Mouse (Mus musculus) left cerebral cortex, adult 18-20 months (tissue): Measurements from ENCODE around the gene A3galt2. TPM values are rescaled to one million over a fixed set of nuclear protein-coding genes. Genes with fewer than 3 reads are reported as not detected.

ENCODE experiments used
- DNase-seq, 2 experiments: peaks; one replicate each; pipeline ENCODE4 v3.0.0; 2021 to 2022; ENCODE audit warnings: low spot score in 2 of 2, mixed read lengths in 1 of 2
- total RNA-seq, 2 experiments: library from RNA; stranded (reverse); gene quantifications; 2 replicates each; pipeline ENCODE4 v1.2.3; 2021

Gene A3galt2
- total RNA-seq, 2 experiments from 2014 or later, result 0.28 to 0.37 TPM

DNA sequence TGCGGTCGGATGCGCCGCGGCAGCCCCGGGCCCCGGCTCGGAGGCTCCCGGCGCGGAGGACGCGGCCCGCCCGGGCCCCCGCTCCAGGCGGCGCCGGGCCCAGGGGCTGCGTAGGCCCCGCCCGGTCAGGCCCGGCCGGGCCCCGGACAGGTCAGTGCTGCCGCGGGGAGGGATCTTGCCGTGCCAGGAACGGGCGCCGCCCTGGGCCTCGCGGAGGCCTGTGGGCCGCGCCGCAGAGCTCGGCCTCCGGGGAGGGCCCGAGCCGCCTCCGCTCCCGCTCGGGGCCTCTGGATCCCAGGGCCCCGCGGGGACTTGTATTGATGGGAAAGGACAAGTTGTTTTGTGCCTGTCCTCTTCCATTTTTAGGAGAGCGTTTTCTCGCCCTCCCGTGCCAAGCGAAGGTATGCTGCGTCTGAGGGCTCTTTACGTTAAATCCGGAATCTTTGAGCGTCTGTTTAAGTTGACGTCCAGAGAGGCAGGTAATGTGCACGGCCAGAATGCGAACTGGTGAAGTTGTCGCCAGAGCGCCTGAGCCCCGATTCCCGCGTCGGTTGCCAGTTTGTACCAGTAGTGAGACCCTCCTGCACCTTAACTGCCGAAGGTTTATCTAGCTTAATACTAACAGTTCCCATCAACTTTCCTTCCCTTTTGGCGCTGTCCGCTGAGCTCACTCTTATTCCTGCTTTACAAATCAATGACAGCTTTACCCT lies 27.3 kb upstream of the A3galt2 start:
- DNase-seq, result no peak

DNA sequence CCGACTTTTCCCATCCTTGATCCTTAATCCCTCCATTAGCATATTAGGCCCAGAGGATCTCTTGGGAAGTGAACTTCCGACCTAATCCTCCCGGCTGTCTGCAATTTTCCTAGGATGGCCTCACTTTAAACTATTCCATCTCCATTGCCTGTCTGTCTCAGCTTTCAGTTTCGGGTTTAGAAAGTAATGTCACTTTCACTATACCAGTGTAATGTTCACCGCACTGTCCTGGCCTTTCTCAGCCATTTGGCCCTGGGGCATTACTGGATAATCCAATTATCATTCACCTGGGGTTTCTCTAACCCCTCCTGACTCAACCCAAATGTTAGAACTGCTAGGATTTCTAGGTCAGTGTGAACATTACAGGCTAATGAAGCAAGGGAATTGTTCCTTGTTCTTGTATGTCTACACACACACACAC lies 26.7 kb upstream of the A3galt2 start:
- DNase-seq, result no peak

DNA sequence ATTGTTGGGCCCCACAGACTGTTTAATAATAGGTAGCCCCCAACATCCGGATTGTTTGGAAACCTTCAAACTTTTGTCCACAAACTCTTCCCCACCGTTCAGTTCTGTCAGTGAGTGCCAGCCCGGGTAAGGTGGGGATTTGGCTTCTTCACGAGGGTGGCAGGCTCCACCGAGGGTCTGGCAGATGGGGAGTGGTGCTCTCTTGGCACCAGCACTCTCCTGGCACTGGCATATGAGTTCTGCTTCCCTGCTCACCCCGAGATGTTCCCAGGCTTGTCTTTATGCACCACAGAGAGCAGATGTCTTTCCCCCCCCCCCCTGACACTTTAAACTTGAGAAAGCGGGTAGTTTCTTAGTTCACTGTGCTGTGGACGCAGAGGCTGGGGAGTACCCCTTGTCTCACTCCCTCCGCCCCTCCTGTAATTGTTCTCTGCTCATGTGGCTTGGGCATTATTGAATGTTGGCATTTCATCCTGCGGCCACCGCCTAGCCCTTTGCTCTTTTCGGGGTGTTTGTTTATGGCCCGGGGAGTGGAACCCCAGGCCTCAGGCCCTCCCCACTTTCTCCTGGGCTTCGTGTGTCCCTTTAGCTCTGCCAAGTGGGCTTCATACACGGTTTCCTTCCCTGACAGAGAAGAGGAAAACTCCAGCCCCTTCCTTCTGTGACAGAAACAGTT lies 26.0 kb upstream of the A3galt2 start:
- no peak for DNase-seq

DNA sequence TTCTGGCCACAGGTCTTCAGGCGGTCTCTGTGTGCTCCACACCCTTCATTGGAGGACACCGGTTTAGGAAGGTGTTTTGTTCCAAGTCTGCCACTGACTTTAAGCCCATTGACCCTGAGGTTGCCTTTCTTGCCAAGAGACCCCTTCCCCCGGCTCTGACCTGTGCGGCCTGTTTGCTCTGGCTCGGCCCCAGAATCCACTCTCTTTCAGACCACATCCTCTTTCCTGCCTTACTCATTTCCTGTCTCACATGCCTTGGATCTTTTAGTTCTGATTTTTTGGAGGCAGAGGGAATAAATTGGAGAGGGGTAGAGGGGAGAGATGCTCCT lies 25.5 kb upstream of the A3galt2 start:
- no peak for DNase-seq

DNA sequence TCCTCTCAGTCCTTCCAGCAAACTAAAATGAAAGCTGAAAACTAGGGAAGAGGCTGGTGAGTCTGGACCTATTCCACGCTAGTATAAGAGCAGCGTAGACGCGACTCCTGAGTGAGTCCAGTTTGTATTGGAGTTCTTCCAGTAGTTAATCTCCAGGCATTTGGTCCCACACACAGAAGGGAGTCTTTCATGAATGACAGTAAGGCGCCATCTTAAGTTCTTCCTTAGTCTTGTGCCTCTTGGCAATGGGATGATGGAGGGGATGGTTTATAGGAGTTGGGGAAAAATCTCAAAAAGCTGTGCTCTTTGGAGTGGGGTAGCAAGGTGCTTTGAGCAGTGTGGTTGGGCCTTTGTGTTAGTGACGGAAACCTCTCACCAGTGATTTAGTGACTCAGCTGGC lies 24.9 kb upstream of the A3galt2 start:
- no peak for DNase-seq

GRCm38 (mm10) chr4:128732794-128733193 lies 22.4 kb upstream of the A3galt2 start:
- DNase-seq, result no peak

DNA sequence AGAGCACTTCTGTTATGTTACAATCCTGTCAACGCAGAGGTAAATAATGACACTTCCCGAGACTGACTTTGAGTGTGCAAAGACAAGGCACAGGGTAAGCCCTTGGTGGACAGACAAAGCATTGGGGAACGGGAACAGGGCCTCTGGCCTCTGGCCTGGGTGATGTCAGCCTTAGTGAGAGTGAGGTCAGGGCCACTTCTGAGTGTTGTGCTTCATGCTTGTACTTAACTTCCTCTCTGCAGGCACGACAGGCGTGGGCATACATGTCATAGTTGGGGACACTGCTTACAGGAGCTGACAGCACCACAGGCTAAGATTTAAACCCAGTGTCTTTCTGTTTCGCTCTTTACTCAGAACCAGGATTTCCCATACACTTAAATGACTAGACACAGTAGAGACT lies 21.7 kb upstream of the A3galt2 start:
- no peak for DNase-seq

DNA sequence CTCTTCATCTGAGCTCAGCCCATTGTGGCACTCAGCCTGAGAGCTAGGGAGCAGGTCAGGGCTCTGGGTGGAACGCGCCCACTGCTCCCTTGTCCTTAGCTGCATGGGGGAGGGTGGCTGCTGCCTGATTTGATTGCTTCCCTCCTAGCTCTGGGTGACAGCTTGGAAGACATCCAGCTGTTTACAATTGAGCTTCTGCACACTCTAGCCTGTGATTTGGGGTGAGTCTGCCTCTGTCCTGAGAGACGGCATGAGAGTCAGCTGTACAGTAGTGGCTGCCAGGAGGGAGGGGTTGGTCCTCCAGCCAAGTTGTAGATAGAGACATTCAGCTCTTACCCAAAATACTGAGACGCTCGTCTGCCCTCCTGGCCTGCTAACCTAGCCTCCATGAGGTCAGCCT lies 20.9 kb upstream of the A3galt2 start:
- peak; percentile 35 to 39 for DNase-seq

DNA sequence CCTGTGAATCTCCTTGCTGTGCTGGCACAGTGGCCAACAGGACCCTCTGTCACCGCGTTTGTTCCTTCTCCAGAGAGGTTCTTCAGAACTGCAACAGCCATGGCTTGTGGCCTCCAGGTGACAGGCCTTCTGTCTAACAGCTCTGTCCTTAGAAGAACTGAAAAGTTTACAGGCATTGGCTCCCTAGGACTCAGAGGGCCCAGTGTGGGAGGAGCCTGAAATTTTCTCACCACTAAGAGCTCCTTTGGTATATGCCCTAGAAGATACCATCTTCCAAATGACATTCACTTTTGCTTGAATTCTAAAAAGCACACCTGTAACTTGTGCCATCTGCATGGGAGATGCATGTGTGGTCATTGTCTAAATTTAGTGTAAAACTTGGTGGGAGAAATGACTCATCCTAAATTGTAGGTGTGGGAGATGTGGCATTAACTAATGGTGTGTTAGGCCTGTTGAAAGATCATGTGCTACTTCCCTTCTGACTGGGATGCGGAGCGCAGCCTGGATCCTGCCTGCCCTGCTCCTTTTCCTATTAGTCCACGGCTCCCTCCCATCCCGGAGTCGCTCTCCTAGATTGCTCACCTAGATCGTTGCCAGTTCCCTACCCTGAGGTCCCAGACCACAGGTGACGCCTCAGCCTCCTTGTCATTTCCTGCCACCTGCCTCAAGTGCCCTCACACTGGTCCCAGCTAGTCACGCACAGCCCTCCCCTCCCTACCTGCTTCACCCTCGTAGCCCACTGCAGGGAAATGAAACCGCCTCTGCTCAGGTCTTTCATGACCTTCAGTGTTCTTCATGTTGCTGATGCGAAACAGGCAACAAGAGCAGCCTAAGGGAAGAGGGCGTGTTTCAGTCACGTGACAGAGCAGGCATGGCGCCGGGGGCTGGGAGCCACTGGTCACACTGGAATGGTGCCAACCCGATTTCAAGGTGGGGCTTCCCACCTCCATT lies 20.2 kb upstream of the A3galt2 start:
- no peak for DNase-seq

GRCm38 (mm10) chr4:128737137-128737589 lies 18.0 kb upstream of the A3galt2 start:
- DNase-seq, result no peak

DNA sequence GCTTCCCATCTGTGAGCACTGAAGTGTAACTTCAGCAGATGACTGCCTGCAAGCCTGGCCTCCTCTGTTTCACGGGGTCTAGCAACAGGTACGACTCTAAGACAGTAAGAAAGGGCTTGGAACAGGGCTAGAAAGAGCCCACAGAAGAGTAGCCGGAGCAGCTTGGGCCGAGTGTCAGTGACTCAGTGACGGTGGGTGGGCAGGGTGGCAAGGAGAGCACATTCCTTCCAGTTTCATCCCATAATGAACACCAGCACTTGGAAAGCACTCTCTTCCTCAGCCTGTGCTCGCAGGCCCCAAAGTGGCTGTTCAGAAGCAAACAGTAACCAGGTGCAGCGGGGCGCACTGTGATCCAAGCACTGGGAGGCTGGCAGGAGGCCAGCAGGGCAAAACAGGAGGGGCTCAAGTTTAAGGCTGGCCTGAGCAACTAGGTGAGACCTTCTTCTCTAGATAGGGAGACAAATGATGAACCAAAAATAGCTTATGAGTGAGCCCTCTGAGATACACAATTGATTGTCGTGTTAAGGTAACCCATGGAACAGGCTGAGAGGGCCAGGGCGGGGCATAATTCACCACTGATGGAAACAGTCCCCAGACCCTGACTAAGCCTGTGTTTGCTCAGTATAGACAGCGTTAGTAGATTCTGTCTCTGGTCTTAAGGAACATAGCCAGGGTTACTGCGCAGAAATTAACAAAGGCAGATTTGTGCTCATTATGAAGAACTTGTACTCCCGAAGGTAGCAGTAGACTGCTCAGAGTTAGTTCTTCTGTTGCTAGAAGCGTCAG lies 17.1 kb upstream of the A3galt2 start:
- DNase-seq, result no peak

GRCm38 (mm10) chr4:128740878-128741277 lies 14.3 kb upstream of the A3galt2 start:
- no peak for DNase-seq

DNA sequence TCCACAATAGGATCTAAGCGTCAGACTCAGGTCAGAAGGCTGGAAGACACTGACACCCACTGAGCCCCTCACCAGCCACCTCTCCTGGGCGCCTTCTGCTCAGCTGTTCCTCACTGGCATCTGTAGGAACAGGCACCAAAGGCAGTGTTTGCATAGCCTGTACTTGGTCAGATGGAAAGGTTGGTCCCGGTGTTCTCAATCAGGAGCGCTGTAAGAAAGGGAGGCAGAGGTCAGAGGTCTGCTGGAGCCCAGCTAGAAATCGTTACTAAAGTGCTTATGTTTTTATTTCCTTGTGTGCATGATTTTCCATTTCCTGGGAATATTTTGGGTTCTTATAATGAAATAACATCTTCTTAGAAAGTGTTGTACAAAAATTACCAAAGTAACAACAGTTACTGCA lies 13.3 kb upstream of the A3galt2 start:
- DNase-seq, result no peak

DNA sequence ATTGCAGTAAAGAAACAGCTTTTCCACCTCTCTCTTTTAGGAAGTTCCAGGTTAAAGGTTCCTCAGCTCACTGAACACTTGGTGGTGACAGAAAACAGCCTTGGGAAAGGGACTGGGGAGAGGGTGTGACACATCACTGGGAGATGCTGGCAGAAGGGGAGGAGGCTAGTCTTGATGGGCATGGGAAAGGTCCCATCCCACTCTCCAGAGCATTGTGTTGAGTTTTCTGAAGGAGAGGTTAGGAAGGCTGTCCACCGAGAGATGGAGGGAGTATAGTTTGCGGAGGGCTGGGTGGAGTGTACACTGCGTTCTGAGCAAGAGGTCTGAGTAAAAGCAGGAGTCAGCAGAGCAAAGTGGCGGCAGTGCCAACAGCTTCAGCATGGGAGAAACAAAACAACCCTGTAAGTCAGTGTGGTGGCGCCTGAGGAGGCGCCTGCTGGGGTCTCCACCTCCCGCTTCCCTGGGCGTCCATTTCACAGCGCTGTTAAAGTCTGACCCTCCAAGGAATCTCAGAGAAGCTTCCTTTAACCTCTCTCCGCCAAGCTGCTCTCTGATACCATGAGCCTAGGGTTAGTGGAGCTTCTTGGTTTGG lies 12.7 kb upstream of the A3galt2 start:
- DNase-seq, result no peak

- DNase-seq, result no peak
These were observed 12.0 kb upstream of the A3galt2 start for GRCm38 (mm10) chr4:128743031-128743626.

- DNase-seq, result no peak
These were observed 10.0 kb upstream of the A3galt2 start for GRCm38 (mm10) chr4:128745160-128745559.

DNA sequence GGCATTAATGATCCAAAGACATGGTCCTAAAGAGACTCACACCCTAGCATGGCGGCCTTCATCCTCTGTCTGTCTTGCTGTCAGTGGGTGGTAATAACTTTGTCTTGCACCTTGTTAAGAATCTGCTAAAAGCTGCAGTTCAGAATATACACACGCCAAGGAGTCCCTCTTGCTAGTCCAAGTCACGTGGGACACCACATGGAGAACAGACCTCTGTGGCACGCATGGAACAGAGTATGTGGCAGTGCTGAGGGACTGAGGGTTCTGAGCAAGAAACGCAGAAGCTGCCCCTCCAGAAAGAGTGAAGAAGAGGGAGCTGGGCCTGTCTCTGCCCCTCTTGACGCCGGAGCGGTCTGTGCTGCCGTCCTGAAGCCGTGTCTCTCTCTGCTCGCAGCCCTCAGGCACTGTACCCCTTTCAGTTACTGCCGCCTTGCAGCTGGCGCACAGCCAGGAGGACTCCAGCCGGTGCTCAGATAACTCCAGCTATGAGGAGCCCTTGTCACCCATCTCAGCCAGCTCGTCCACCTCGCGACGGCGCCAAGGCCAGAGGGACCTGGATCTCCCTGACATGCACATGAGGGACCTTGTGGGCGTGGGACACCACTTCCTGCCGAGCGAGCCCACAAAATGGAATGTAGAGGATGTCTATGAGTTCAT lies 7.4 kb upstream of the A3galt2 start:
- DNase-seq, result no peak

DNA sequence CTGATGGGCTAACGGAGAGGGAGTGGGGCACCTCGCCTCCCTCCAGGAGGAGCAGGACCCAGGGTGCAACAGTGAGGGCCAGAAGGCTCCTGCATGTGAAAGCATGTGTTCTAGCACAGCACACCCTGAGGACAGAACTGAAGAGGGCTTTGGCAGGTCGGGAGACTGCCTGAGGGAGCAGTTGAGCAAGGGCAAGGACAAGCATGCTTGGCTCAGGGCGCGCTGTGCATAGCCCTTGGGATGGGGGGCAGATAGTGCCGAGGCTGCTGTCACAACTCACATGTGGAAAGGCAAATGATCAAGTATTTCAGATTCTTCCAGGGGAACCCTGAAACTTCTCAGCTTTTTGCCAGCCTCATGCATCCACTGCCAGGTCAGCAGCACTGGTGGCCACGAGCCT lies 6.9 kb upstream of the A3galt2 start:
- no peak for DNase-seq

DNA sequence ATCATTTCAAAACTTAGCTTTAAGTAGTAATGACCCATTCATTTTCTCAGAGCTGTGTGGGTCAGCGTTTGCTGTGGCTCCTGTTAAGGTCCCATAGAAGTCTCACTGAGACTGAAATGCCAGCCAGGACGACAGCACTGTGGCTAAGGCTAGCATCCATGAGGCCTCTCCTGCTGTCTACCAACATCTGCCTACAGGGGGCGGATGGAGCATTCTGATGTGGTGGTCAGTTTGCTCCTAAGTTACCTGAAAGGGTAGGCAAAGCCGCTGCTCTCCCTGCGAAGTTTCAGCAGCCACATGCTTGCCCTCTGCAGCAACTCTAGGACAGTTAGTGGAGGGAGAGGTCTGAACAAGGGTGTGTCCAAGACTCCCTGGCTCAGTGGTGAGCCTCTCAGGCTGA lies 4.2 kb upstream of the A3galt2 start:
- no peak for DNase-seq
